Mouse (Mus musculus): ENCODE measurements around the gene Ctsl. TPM values are rescaled to one million over a fixed set of nuclear protein-coding genes. Genes with fewer than 3 reads are reported as not detected.

Gene Ctsl
- polyA plus RNA-seq, 1 experiment from 2014 or later: 482 TPM

GRCm38 (mm10) chr13:64380251-64380650 is 9.6 kb upstream of the Ctsl start:
- DNase-seq (ENCODE audit: low spot score) (no peak), ATAC-seq (replicated peaks; ENCODE audit: low FRiP score, low read depth) (no peak)

GRCm38 (mm10) chr13:64378601-64379000 is 7.9 kb upstream of the Ctsl start:
- Histone ChIP-seq H3K4me2 (ENCODE audit: low read length) (no peak overlapping the region), H3K9ac (ENCODE audit: low read depth, low read length) (no peak overlapping the region), H3K4me1 (replicated peaks; ENCODE audit: insufficient read depth, low read length) (no peaks in the 10 kb centered on the region), H3K27me3 (ENCODE audit: insufficient read depth, low read length) (no peaks in the 10 kb centered on the region), H3K36me3 (ENCODE audit: insufficient read depth, low read length) (no peaks in the 10 kb centered on the region), H3K4me3 (replicated peaks; ENCODE audit: low read depth, low read length) (no peak overlapping the region), H3K27ac (no peak overlapping the region), H3K9me3 (replicated peaks; ENCODE audit: low read length) (no peaks in the 10 kb centered on the region)
- ATAC-seq (replicated peaks; ENCODE audit: low FRiP score, low read depth) (no peak), DNase-seq (ENCODE audit: low spot score) (no peak)
- 85% methylated on average over 4 of the region's 4 CpGs for WGBS
- TF ChIP-seq CTCF (IDR thresholded peaks at IDR 0.05; ENCODE audit: low read depth): no peak

More at GRCm38 (mm10) chr13:64380251-64380650, 9.6 kb upstream of the Ctsl start:
- 85% methylated on average over 2 of the region's 2 CpGs for WGBS
- Histone ChIP-seq H3K36me3 (ENCODE audit: insufficient read depth, low read length) (no peaks in the 10 kb centered on the region), H3K4me3 (replicated peaks; ENCODE audit: low read depth, low read length) (no peak overlapping the region), H3K4me2 (ENCODE audit: low read length) (no peak overlapping the region), H3K27ac (no peak overlapping the region), H3K9me3 (replicated peaks; ENCODE audit: low read length) (no peaks in the 10 kb centered on the region), H3K27me3 (ENCODE audit: insufficient read depth, low read length) (no peaks in the 10 kb centered on the region), H3K9ac (ENCODE audit: low read depth, low read length) (no peak overlapping the region), H3K4me1 (replicated peaks; ENCODE audit: insufficient read depth, low read length) (no peaks in the 10 kb centered on the region)
- TF ChIP-seq CTCF (IDR thresholded peaks at IDR 0.05; ENCODE audit: low read depth): no peak

DNA sequence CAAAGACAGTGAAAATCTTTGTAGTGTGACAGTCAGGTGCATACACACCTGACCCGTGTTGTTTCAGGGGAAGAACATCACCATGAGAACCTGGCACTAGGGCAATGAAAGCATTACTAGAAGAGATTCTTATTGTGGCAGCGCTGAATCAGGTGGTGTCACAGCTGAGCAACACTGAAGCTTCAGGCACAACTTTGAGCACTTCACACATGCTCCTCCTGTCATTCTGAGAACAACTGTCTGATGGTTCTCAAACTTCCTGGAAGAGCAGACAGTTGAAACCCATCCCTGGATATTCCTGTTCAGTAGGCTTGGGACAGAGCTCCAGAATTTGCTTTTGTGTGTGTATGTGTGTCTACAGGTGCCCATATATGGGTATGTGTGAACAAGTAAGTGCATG is 5.8 kb upstream of the Ctsl start:
- H3K27me3 ChIP-seq (ENCODE audit: insufficient read depth, low read length): no peaks in the 10 kb centered on the region
- H3K27ac ChIP-seq: no peak overlapping the region
- no peak for DNase-seq (ENCODE audit: low spot score)
- H3K4me2 ChIP-seq (ENCODE audit: low read length): no peak overlapping the region
- no peak overlapping the region for H3K4me3 ChIP-seq (replicated peaks; ENCODE audit: low read depth, low read length)
- no peaks in the 10 kb centered on the region for H3K36me3 ChIP-seq (ENCODE audit: insufficient read depth, low read length)
- no peak for TF ChIP-seq CTCF (IDR thresholded peaks at IDR 0.05; ENCODE audit: low read depth)
- no peak for ATAC-seq (replicated peaks; ENCODE audit: low FRiP score, low read depth)
- no peaks in the 10 kb centered on the region for H3K9me3 ChIP-seq (replicated peaks; ENCODE audit: low read length)
- WGBS: 80% methylated on average over 2 of the region's 2 CpGs
- no peak overlapping the region for H3K9ac ChIP-seq (ENCODE audit: low read depth, low read length)
- H3K4me1 ChIP-seq (replicated peaks; ENCODE audit: insufficient read depth, low read length): no peaks in the 10 kb centered on the region

GRCm38 (mm10) chr13:64375160-64375559 is 4.5 kb upstream of the Ctsl start:
- Histone ChIP-seq H3K9me3 (replicated peaks; ENCODE audit: low read length) (no peaks in the 10 kb centered on the region), H3K9ac (ENCODE audit: low read depth, low read length) (no peak overlapping the region), H3K4me1 (replicated peaks; ENCODE audit: insufficient read depth, low read length) (no peaks in the 10 kb centered on the region), H3K36me3 (ENCODE audit: insufficient read depth, low read length) (no peaks in the 10 kb centered on the region), H3K27ac (no peak overlapping the region), H3K4me3 (replicated peaks; ENCODE audit: low read depth, low read length) (no peak overlapping the region), H3K4me2 (ENCODE audit: low read length) (no peak overlapping the region), H3K27me3 (ENCODE audit: insufficient read depth, low read length) (no peaks in the 10 kb centered on the region)
- no peak for TF ChIP-seq CTCF (IDR thresholded peaks at IDR 0.05; ENCODE audit: low read depth)
- ATAC-seq (replicated peaks; ENCODE audit: low FRiP score, low read depth) (no peak), DNase-seq (ENCODE audit: low spot score) (no peak)
- 65% methylated on average over 7 of the region's 7 CpGs for WGBS

DNA sequence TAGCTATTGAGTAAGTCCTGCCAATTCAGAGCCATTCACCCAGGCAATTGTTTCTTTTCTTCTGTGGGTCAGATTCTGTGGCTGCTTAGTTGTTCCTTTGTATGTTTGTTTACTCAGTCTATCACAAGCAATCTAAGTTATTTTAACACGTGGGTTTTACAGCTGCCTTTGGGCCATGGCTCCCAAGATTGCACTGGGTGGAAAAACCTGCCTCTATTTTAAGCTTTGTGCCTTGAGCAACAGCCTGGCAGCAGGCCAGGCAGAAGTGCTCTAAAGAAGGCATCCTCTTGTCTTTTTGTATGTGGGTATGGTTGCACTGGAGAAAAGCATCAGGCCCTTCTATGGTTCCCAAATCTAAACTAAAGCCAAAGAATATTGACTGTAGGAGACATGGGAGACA is 3.0 kb upstream of the Ctsl start:
- Histone ChIP-seq H3K9ac (ENCODE audit: low read depth, low read length) (no peak overlapping the region), H3K27ac (no peak overlapping the region), H3K27me3 (ENCODE audit: insufficient read depth, low read length) (no peaks in the 10 kb centered on the region), H3K4me1 (replicated peaks; ENCODE audit: insufficient read depth, low read length) (peaks cover 5% of the 10 kb centered on the region), H3K9me3 (replicated peaks; ENCODE audit: low read length) (no peaks in the 10 kb centered on the region), H3K4me3 (replicated peaks; ENCODE audit: low read depth, low read length) (no peak overlapping the region), H3K36me3 (ENCODE audit: insufficient read depth, low read length) (no peaks in the 10 kb centered on the region), H3K4me2 (ENCODE audit: low read length) (no peak overlapping the region)
- DNase-seq (ENCODE audit: low spot score): no peak
- no peak for ATAC-seq (replicated peaks; ENCODE audit: low FRiP score, low read depth)
- 10% methylated on average over 1 of the region's 1 CpGs for WGBS
- TF ChIP-seq CTCF (IDR thresholded peaks at IDR 0.05; ENCODE audit: low read depth): no peak

DNA sequence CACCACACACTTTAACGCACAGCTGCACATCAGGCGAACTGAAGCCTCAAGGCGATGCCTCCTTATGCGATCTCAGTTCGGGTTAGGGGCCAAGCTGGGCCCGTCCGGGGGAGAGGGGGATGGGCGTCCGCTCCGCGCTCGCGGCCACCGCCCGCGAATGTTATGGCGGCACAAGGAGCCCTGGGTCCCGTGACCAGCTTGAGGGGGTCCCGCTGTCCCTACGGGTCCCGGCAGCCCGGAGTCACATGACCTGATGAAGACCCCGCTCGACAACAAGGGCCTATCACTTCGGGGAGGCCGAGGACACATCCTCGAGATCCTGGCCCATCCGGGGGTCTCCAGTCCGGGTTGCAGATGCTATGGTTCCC is 901 bp downstream of the Ctsl start:
- peak; percentile 43 for DNase-seq (ENCODE audit: low spot score)
- WGBS: under 1% methylated on average over 29 of the region's 29 CpGs
- peak overlapping the region; percentile 83 for H3K27ac ChIP-seq

DNA sequence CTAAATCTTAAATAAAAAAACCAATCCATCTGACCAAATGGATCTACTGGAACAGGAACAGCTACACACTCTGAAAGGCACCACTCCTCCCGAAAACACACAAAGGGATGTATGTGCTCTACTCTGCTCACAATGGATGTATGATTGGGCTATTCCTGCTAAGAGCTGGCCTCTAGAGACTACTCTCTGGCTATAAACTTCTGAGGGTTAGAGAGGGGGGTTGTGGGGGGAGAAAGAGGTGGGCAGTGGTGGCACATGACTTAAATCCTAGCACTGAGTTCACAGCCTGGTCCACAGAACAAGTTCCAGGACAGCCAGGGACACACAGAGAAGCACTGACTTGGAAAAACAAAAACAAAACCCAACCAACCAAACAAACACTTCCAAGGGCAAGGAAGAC is 2.1 kb downstream of the Ctsl start:
- Histone ChIP-seq H3K4me2 (ENCODE audit: low read length) (peak overlapping the region; percentile 83), H3K4me3 (replicated peaks; ENCODE audit: low read depth, low read length) (peak overlapping the region; percentile 95), H3K4me1 (replicated peaks; ENCODE audit: insufficient read depth, low read length) (peaks cover 8% of the 10 kb centered on the region), H3K9ac (ENCODE audit: low read depth, low read length) (peak overlapping the region; percentile 86; the same call in 1 of the 2 replicates), H3K27me3 (ENCODE audit: insufficient read depth, low read length) (no peaks in the 10 kb centered on the region), H3K27ac (no peak overlapping the region), H3K9me3 (replicated peaks; ENCODE audit: low read length) (no peaks in the 10 kb centered on the region), H3K36me3 (ENCODE audit: insufficient read depth, low read length) (peaks cover 34% of the 10 kb centered on the region)
- WGBS: 91% methylated on average over 1 of the region's 1 CpGs
- ATAC-seq (replicated peaks; ENCODE audit: low FRiP score, low read depth) (no peak), DNase-seq (ENCODE audit: low spot score) (no peak)
- TF ChIP-seq CTCF (IDR thresholded peaks at IDR 0.05; ENCODE audit: low read depth): no peak

More for the DNA sequence above, 901 bp downstream of the Ctsl start:
- peak overlapping the region; percentile 83 for H3K4me2 ChIP-seq (ENCODE audit: low read length)
- H3K4me3 ChIP-seq (replicated peaks; ENCODE audit: low read depth, low read length): peak overlapping the region; percentile 95
- H3K9me3 ChIP-seq (replicated peaks; ENCODE audit: low read length): no peaks in the 10 kb centered on the region
- TF ChIP-seq CTCF (IDR thresholded peaks at IDR 0.05; ENCODE audit: low read depth): no peak
- peak; percentile 64 for ATAC-seq (replicated peaks; ENCODE audit: low FRiP score, low read depth)
- H3K9ac ChIP-seq (ENCODE audit: low read depth, low read length): peak overlapping the region; percentile 86
- no peaks in the 10 kb centered on the region for H3K27me3 ChIP-seq (ENCODE audit: insufficient read depth, low read length)
- peaks cover 8% of the 10 kb centered on the region for H3K4me1 ChIP-seq (replicated peaks; ENCODE audit: insufficient read depth, low read length)
- peaks cover 24% of the 10 kb centered on the region for H3K36me3 ChIP-seq (ENCODE audit: insufficient read depth, low read length)

Measured in kidney, postnatal 0 days (tissue).